Mouse (Mus musculus): ENCODE results near the gene Insm1.

Gene Insm1

GRCm38 (mm10) chr2:146224141-146224540, 2.4 kb downstream of the Insm1 start:
- DNase-seq (ENCODE audit: low read depth, low spot score), result no peak

- peak; percentile 39 for DNase-seq (ENCODE audit: low read depth, low spot score)
These were observed 4.1 kb downstream of the Insm1 start for GRCm38 (mm10) chr2:146225818-146226217.

GRCm38 (mm10) chr2:146226484-146226883, 4.8 kb downstream of the Insm1 start:
- DNase-seq (ENCODE audit: low read depth, low spot score), result peak; percentile 71

- no peak for DNase-seq (ENCODE audit: low read depth, low spot score)
These were observed 5.9 kb downstream of the Insm1 start for GRCm38 (mm10) chr2:146227646-146228045.

GRCm38 (mm10) chr2:146228435-146228834, 6.7 kb downstream of the Insm1 start:
- DNase-seq (ENCODE audit: low read depth, low spot score), result no peak

- DNase-seq (ENCODE audit: low read depth, low spot score), result no peak
These were observed 9.8 kb downstream of the Insm1 start for GRCm38 (mm10) chr2:146231485-146231884.

- DNase-seq (ENCODE audit: low read depth, low spot score), result no peak
These were observed 17.6 kb downstream of the Insm1 start for GRCm38 (mm10) chr2:146239196-146239747.

GRCm38 (mm10) chr2:146244049-146244448, 22.3 kb downstream of the Insm1 start:
- DNase-seq (ENCODE audit: low read depth, low spot score), result no peak

GRCm38 (mm10) chr2:146245401-146245800, 23.7 kb downstream of the Insm1 start:
- no peak for DNase-seq (ENCODE audit: low read depth, low spot score)

- DNase-seq (ENCODE audit: low read depth, low spot score), result no peak
These were observed 24.8 kb downstream of the Insm1 start for GRCm38 (mm10) chr2:146246409-146247075.

- DNase-seq (ENCODE audit: low read depth, low spot score), result no peak
These were observed 25.9 kb downstream of the Insm1 start for GRCm38 (mm10) chr2:146247576-146247975.

GRCm38 (mm10) chr2:146249033-146249432, 27.3 kb downstream of the Insm1 start:
- no peak for DNase-seq (ENCODE audit: low read depth, low spot score)

GRCm38 (mm10) chr2:146250236-146250904, 28.6 kb downstream of the Insm1 start:
- no peak for DNase-seq (ENCODE audit: low read depth, low spot score)

- DNase-seq (ENCODE audit: low read depth, low spot score), result no peak
These were observed 32.7 kb downstream of the Insm1 start for GRCm38 (mm10) chr2:146254387-146254786.

- DNase-seq (ENCODE audit: low read depth, low spot score), result no peak
These were observed 33.9 kb downstream of the Insm1 start for GRCm38 (mm10) chr2:146255636-146256035.

GRCm38 (mm10) chr2:146256321-146256875, 34.7 kb downstream of the Insm1 start:
- no peak for DNase-seq (ENCODE audit: low read depth, low spot score)

GRCm38 (mm10) chr2:146257037-146257436, 35.3 kb downstream of the Insm1 start:
- DNase-seq (ENCODE audit: low read depth, low spot score), result no peak

GRCm38 (mm10) chr2:146257609-146258008, 35.9 kb downstream of the Insm1 start:
- DNase-seq (ENCODE audit: low read depth, low spot score), result no peak

GRCm38 (mm10) chr2:146258736-146259469, 37.2 kb downstream of the Insm1 start:
- DNase-seq (ENCODE audit: low read depth, low spot score), result peak; percentile 13

GRCm38 (mm10) chr2:146259787-146260560, 38.3 kb downstream of the Insm1 start:
- no peak for DNase-seq (ENCODE audit: low read depth, low spot score)

GRCm38 (mm10) chr2:146261146-146261545, 39.4 kb downstream of the Insm1 start:
- no peak for DNase-seq (ENCODE audit: low read depth, low spot score)
